Mouse (Mus musculus) left cerebral cortex, adult 18-20 months (tissue): ENCODE data around the gene Cdc25b. TPM values are rescaled to one million over a fixed set of nuclear protein-coding genes. Genes with fewer than 3 reads are reported as not detected.
A peak's percentile ranks its signal among the peaks of the same experiment; 100 is the strongest.
"Not testable (repeated sequence)": the region's sequence is repeated elsewhere in the genome, so short reads cannot be mapped to it uniquely, and the experiment has no call there.

ENCODE experiments used
- DNase-seq, 2 experiments: peaks; one replicate each; pipeline ENCODE4 v3.0.0; 2021 to 2022; ENCODE audit warnings: low spot score in 2 of 2, mixed read lengths in 1 of 2
- total RNA-seq, 2 experiments: library from RNA; stranded (reverse); gene quantifications; 2 replicates each; pipeline ENCODE4 v1.2.3; 2021

Cdc25b gene
- total RNA-seq, 2 experiments from 2014 or later, result 15.2 to 21.6 TPM

DNA sequence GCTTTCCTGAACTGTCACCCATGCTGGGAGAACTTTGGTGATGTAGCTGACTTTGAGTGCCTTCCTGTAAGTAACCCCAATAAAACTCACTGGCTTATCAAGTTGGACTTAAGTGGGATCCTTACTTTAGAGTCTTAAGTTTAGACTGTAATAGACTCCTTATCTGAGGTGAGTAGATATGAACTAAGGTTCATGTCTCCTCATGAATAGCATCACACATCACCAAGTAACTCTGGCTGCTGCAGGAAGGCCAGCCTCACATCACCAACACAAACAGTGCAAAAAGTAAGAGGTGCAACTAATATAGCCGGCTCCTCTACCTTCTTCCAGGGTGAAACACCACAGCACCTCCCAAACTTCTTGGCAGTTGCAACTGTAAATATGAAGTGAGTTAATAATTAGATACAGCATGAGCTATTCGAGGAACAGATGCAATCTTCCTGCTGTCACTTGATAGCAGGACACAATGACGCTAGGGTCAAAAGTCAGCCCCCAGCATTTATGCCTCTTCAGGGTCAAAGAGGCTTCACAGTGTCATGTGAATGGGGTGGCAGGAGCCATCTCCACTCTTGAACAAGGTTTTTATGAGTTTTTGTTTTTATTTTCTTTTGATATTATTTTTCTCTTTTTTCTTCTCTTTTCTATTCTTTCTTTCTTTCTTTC lies 35.2 kb downstream of the Cdc25b start:
- DNase-seq, result no peak

- no peak for DNase-seq
Measured at GRCm38 (mm10) chr2:131222562-131222961, 35.8 kb downstream of the Cdc25b start.

DNA sequence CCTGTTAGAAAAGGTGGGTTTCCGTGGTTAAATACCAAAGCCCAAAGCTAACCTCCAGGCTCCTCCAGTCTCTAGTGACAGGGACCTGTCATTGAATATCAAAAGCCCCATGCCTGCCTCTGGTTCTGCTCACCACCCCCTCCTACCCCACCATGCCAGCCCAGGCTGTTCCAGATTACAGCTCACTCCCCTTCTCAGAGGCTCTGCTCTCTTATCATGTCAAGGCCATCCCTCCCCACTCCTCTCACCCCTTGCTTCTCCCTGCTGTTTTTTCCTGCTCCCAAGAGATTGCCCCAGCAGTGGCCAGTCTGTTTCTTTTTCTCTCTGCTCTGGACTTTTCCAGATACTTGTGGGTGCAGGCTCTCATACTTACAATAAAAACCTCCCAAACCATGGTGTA lies 36.8 kb downstream of the Cdc25b start:
- no peak for DNase-seq

- DNase-seq, result no peak
Measured at GRCm38 (mm10) chr2:131225178-131225577, 38.4 kb downstream of the Cdc25b start.

GRCm38 (mm10) chr2:131226669-131227068 lies 39.9 kb downstream of the Cdc25b start:
- DNase-seq, result not testable (repeated sequence)

- DNase-seq, result no peak
Measured at GRCm38 (mm10) chr2:131227243-131227642, 40.5 kb downstream of the Cdc25b start.

DNA sequence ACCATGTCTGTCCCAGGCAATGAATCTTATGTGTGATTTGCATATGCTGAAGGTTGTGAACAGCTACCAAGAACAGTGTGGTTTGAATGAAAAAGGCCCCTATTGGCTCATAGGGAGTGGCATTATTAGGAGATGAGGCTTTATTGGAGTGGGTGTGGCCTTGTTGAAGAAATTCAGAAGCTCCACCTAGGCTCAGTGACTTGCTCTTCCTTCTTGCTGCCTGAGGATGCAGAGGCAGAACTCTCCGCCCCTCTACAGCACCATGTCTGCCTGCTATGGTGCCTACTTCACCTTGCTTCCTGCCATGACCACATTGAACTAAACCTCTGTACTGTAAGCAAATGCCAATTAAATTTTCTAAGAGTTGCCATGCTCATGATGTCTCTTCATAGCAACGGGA lies 45.8 kb downstream of the Cdc25b start:
- DNase-seq, result no peak

- peak; percentile 89 to 94 for DNase-seq
Measured at GRCm38 (mm10) chr2:131233307-131234126, 46.8 kb downstream of the Cdc25b start, which contains the start of gene Mavs. Gene Mavs, plus strand, starts transcription at chr2:131234063.

GRCm38 (mm10) chr2:131234127-131234650 lies 47.4 kb downstream of the Cdc25b start:
- DNase-seq, result no peak

GRCm38 (mm10) chr2:131234970-131235635 lies 48.4 kb downstream of the Cdc25b start:
- no peak for DNase-seq

DNA sequence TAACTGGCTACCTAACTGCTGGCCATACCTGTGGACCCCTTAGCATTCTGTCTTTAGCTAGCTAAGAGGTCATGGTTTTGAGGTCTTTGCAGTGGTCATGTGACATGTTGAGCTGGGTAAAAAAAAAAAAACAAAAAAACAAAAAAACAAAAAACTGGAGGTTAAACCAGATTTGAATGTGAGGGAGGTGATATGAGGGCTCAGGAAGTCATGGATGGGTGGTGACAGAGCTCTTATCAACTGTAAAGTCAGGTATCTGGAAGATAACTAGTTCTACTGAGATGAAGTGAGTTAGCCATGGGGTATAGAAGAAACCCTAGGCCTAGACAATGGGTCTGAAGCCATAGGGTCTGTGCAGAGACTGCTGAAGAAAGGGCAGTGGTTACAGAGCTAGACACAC lies 55.4 kb downstream of the Cdc25b start:
- no peak for DNase-seq

GRCm38 (mm10) chr2:131242929-131243328 lies 56.2 kb downstream of the Cdc25b start:
- no peak for DNase-seq

Other genes starting within 250 kb of the Cdc25b start
- gene Gfra4, start 143.9 kb upstream of the Cdc25b start, total RNA-seq, result 10 to 100 TPM; 53.4 to 58.4 TPM
- 10 to 100 TPM in 1 of 2 experiments, 1 to 10 TPM in 1; 6.4 to 12.4 TPM for gene Adam33, start 123.1 kb upstream of the Cdc25b start, total RNA-seq
- under 1 TPM; 0.53 to 0.80 TPM for gene Siglec1, start 100.2 kb upstream of the Cdc25b start, total RNA-seq
- 10 to 100 TPM in 1 of 2 experiments, 1 to 10 TPM in 1; 8.4 to 10.2 TPM for gene Hspa12b, start 59.7 kb upstream of the Cdc25b start, total RNA-seq
- gene Gm11037, start 53.5 kb upstream of the Cdc25b start, total RNA-seq, result not detected
- gene 1700037H04Rik, start 26.9 kb upstream of the Cdc25b start, total RNA-seq, result 10 to 100 TPM; 69.3 to 85.6 TPM
- gene Cenpb, start 6.9 kb upstream of the Cdc25b start, total RNA-seq, result 10 to 100 TPM; 64.2 to 64.3 TPM
- gene Spef1, start 333 bp downstream of the Cdc25b start, total RNA-seq, result 1 to 10 TPM; 7.6 to 9.2 TPM
- 10 to 100 TPM; 23.1 to 25.1 TPM for gene Ap5s1, start 20.1 kb downstream of the Cdc25b start, total RNA-seq
- gene Mavs, start 47.1 kb downstream of the Cdc25b start, total RNA-seq, result 1 to 10 TPM; 5.9 to 6.3 TPM
- gene Pank2, start 75.5 kb downstream of the Cdc25b start, total RNA-seq, result 10 to 100 TPM; 64.8 to 65.1 TPM
- gene Rnf24, start 165.9 kb downstream of the Cdc25b start, total RNA-seq, result 10 to 100 TPM; 40.7 to 41.8 TPM